ENCODE assay signal across 17 mouse cellular contexts in the genomic region with DNA sequence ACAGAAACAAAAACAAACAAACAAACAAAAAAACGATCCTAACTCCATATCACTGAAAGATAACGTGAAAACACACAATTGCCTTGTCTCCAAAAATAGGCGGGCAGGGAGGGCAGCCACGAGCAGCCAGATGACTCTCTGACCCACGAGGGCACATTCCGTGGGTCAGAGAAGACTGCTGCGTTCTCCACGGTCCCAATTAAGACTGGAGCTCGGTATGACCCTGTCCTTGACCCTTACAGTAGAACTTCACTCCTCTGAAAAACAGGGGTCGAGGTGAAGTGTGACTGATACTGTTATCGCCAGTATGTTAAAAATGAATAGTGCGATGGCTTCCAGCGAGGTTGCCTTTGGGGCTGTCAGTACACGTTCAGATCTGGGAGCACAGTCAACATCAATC.
DNase-seq lines count a peak whose midpoint lies in the region; TF ChIP-seq lines count a peak whose summit lies in the region.
"Had no signal": no experiment of that assay in that cellular context is flagged by ENCODE, and none has a peak within 500 bp of the region (broad histone marks: within the 10 kb centered on the region; RNA-seq: fewer than 3 reads in every experiment).

No protein-coding gene starts in this region.

- TF ChIP-seq POLR2A in testis, adult 2 months (IDR thresholded peaks at IDR 0.05; ENCODE audit: control insufficient read depth, low read depth, low read length) = no peak

- no peak overlapping the region for H3K4me3 ChIP-seq in testis, adult 2 months (ENCODE audit: control insufficient read depth, low read depth, low read length)
- H3K4me3 ChIP-seq: embryonic facial prominence, embryonic 15.5 days; hindbrain, embryonic 13.5 days; liver, embryonic 12.5 days had no signal

- DNase-seq in adrenal gland, adult 2 months = peak; percentile 25
- no peak for DNase-seq in adrenal gland, postnatal 4 days (ENCODE audit: low spot score in 2 of 2)
- DNase-seq in heart, adult 18-20 months = peak; percentile 34 to 49
- DNase-seq in heart, adult 9 months (ENCODE audit: low spot score in 2 of 2) = no peak
- DNase-seq in testis, postnatal 14 days (ENCODE audit: low spot score) = no peak
- DNase-seq in testis, postnatal 10 days (ENCODE audit: low spot score) = peak; percentile 31
- no peak for DNase-seq in right cerebral cortex, postnatal 14 days
- DNase-seq: cerebellum, adult 9-10 months; gastrocnemius, postnatal 10 days; kidney, adult 11 months; kidney, postnatal 10 days; lung, postnatal 10 days; thymus, postnatal 25 days had no signal

- H3K36me3 ChIP-seq in testis, adult 2 months (ENCODE audit: control insufficient read depth, insufficient read depth, low read length) = no peaks in the 10 kb centered on the region
- H3K36me3 ChIP-seq: embryonic facial prominence, embryonic 15.5 days; hindbrain, embryonic 13.5 days; liver, embryonic 12.5 days had no signal

- no peak for TF ChIP-seq CTCF in testis, adult 2 months (IDR thresholded peaks at IDR 0.05; ENCODE audit: control insufficient read depth, insufficient read depth, insufficient replicate concordance, low read depth, low read length)

- H3K27ac ChIP-seq in testis, adult 2 months (ENCODE audit: control insufficient read depth, insufficient read depth, low read depth, low read length) = peak overlapping the region; percentile 25; the same call in 1 of the 2 replicates
- H3K27ac ChIP-seq: embryonic facial prominence, embryonic 15.5 days; hindbrain, embryonic 13.5 days; liver, embryonic 12.5 days had no signal

- H3K4me1 ChIP-seq in testis, adult 2 months (ENCODE audit: control insufficient read depth, insufficient read depth, low read length) = no peaks in the 10 kb centered on the region
- H3K4me1 ChIP-seq: embryonic facial prominence, embryonic 15.5 days; liver, embryonic 12.5 days had no signal

- no peaks in the 10 kb centered on the region for H3K27me3 ChIP-seq in testis, adult 2 months (ENCODE audit: control insufficient read depth, insufficient read depth, low read length)
- H3K27me3 ChIP-seq: embryonic facial prominence, embryonic 15.5 days; hindbrain, embryonic 13.5 days; liver, embryonic 12.5 days had no signal

Comparison
In these comparisons a context has a peak if more than half of its experiments do, and no peak if none do; other contexts are left out.
1. DNase-seq: peak in adrenal gland, adult 2 months (single experiment), heart, adult 18-20 months (2 of 2) and testis, postnatal 10 days (single experiment); none in adrenal gland, postnatal 4 days (0 of 2), heart, adult 9 months (0 of 2), testis, postnatal 14 days (single experiment) and right cerebral cortex, postnatal 14 days (single experiment).